Mouse (Mus musculus) ES-Bruce4 (cell line): ENCODE data around the gene Serpinb1c.

Experiments used
- CTCF ChIP-seq: IDR thresholded peaks from one replicate; pipeline ENCODE4 v1.8.1; 2011; ENCODE audit warnings: low read depth, low read length
- EP300 ChIP-seq: IDR thresholded peaks from 2 replicates; pipeline ENCODE4 v1.6.1; 2011; ENCODE audit warnings: low read depth, low read length; ENCODE audit not compliant: insufficient read depth
- POLR2A ChIP-seq: IDR thresholded peaks from one replicate; pipeline ENCODE4 v1.8.1; 2011; ENCODE audit warnings: low read length; ENCODE audit not compliant: insufficient read depth

GRCm38 (mm10) chr13:32912770-32913380 lies 14.9 kb upstream of the Serpinb1c start:
- TF ChIP-seq CTCF (no peak), POLR2A (no peak), EP300 (no peak)
